Mouse (Mus musculus) brain, embryonic 14.5 days (tissue): ENCODE data around the gene Slc25a11.

ENCODE experiments used
- CTCF ChIP-seq: fragments of 200-500 bp; IDR thresholded peaks from 2 replicates; pipeline ENCODE4 v1.5.1; 2012; ENCODE audit warnings: inconsistent platforms, mild to moderate bottlenecking, moderate library complexity, borderline replicate concordance; ENCODE audit not compliant: insufficient read depth, insufficient read length; ENCODE audit errors: extremely low read depth
- POLR2A ChIP-seq: fragments of 200-500 bp; IDR thresholded peaks from 2 replicates; pipeline ENCODE4 v1.6.1; 2012; ENCODE audit warnings: mild to moderate bottlenecking, inconsistent platforms, borderline replicate concordance; ENCODE audit not compliant: poor library complexity, insufficient read depth, insufficient read length, severe bottlenecking; ENCODE audit errors: extremely low read depth

DNA sequence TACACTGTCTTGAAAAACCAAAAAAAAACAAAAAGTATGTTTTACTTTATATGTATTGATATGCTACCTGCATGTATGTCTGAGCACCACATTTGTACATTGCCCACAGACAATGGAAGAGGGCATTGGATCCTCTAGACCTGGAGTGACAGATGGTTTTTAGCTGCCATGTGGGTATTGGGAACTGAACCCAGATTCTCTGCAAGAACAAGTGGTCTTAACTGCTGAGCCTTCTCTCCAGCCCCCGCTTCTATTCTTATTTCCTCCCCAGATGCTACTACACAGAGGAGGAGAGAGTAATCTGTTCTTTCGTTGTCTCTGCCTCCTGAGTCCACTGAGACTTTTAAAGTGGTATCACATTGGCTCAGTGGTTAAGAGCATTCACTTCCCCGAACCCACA lies 46.2 kb upstream of the Slc25a11 start:
- no peak for TF ChIP-seq CTCF
- TF ChIP-seq POLR2A, result no peak
